Mouse (Mus musculus): ENCODE results near the gene Sv2a.

DNA sequence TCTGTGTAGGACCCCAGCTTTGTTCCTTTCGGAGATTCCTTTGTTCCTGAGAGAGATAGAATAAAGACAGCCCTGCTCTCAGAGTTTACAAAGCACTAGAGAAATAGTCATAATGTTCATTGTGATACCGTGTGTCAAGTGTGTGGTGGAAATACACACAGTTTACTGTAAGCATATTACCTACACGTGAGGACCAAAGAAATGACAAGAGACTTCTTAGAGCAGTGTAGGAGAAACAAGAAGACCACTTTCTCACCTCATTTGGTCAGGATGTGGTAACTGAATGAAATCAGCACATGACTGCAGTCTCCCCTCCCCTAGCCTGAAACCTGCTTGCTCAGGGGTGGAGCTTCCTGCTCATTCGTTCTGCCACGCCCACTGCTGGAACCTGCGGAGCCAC is 17.2 kb downstream of the Sv2a start:
- TF ChIP-seq CTCF (IDR thresholded peaks at IDR 0.05; ENCODE audit: insufficient read depth, low read length) (no peak), POLR2A (IDR thresholded peaks at IDR 0.05; ENCODE audit: borderline replicate concordance, extremely low read depth, low read depth, low read length) (no peak)
